Mouse (Mus musculus) stomach, embryonic 14.5 days (tissue): ENCODE results near the gene Cdip1. TPM values are rescaled to one million over a fixed set of nuclear protein-coding genes. Genes with fewer than 3 reads are reported as not detected.
"Not testable (repeated sequence)": the region's sequence is repeated elsewhere in the genome, so short reads cannot be mapped to it uniquely, and the experiment has no call there.

Source experiments
- ATAC-seq: fragments of 200-750 bp; cut with Nextera tagmentation; 2 replicates; pipeline ENCODE4 v1.8.0; 2017; ENCODE audit warnings: low read depth, moderate TSS enrichment; ENCODE audit not compliant: insufficient number of reproducible peaks, insufficient read depth, low FRiP score
- H3K27ac ChIP-seq: fragments of 300-500 bp; sonication (generic); 2 replicates; pipeline ENCODE4 v1.5.1; 2014; ENCODE audit warnings: mild to moderate bottlenecking, low read length, moderate library complexity, mixed read lengths
- H3K27me3 ChIP-seq: fragments of 300-500 bp; sonication (generic); 2 replicates; pipeline ENCODE4 v1.6.1; 2014; ENCODE audit warnings: low read length, control low read depth, mixed read lengths; ENCODE audit not compliant: control insufficient read depth, insufficient read depth
- H3K36me3 ChIP-seq: fragments of 300-500 bp; sonication (generic); 2 replicates; pipeline ENCODE4 v1.6.1; 2014; ENCODE audit warnings: mild to moderate bottlenecking, control low read depth, low read length, moderate library complexity, mixed read lengths; ENCODE audit not compliant: control insufficient read depth, insufficient read depth
- H3K4me1 ChIP-seq: fragments of 300-500 bp; sonication (generic); 2 replicates; pipeline ENCODE4 v1.6.1; 2014; ENCODE audit warnings: low read length, control low read depth, mixed read lengths; ENCODE audit not compliant: control insufficient read depth, insufficient read depth
- H3K4me2 ChIP-seq: fragments of 300-500 bp; sonication (generic); replicated peaks from 2 replicates; pipeline ENCODE4 v1.6.1; 2014; ENCODE audit warnings: low read depth, low read length, control low read depth
- H3K4me3 ChIP-seq: fragments of 300-500 bp; sonication (generic); 2 replicates; pipeline ENCODE4 v1.5.1; 2014; ENCODE audit warnings: low read depth, low read length, control low read depth
- H3K9ac ChIP-seq: fragments of 300-500 bp; sonication (generic); replicated peaks from 2 replicates; pipeline ENCODE4 v1.6.1; 2014; ENCODE audit warnings: low read depth, mild to moderate bottlenecking, control low read depth, low read length, moderate library complexity, mixed read lengths
- H3K9me3 ChIP-seq: fragments of 300-500 bp; sonication (generic); 2 replicates; pipeline ENCODE4 v1.6.1; 2016; ENCODE audit warnings: low read depth, low read length, control low read depth; ENCODE audit not compliant: control insufficient read depth
- WGBS: fragments of 180-500 bp; shearing (Covaris S2); extraction: QIAGEN DNeasy Blood & Tissue Kit; methylation state at CpG from one replicate; pipeline ENCODE4 v1.1.7; 2014; 5-methylcytosine and 5-hydroxymethylcytosine counted together
- polyA plus RNA-seq: library from polyadenylated mRNA; unstranded; fragments of >200 nt; fragmentation: Nextera tagmentation; extraction: Ambion mirVana; gene quantifications from 2 replicates; pipeline ENCODE4 v1.2.1, GENCODE M21; 2014

Cdip1 gene
- polyA plus RNA-seq, 1 experiment from 2014 or later, result 87.0 TPM

DNA sequence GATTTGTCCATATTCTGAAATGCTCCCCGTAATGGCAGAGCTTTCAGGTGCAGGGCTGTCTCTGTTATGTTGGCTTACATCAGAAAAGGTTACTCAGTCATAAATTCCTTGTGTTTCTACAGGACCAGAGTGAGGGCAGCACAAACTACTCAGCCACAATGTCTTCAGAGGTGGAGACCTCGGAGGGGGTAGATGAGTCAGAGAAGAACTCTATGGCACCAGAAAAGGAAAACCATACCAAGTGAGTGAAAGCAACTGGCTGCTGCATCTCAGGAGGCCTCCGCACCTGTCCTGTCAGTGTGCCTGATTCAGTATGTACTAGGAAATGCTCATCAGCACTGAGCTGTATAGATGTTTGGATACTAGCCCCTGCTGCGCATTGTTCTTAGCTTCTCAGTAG, 27.7 kb downstream of the Cdip1 start:
- ATAC-seq, result no peak

DNA sequence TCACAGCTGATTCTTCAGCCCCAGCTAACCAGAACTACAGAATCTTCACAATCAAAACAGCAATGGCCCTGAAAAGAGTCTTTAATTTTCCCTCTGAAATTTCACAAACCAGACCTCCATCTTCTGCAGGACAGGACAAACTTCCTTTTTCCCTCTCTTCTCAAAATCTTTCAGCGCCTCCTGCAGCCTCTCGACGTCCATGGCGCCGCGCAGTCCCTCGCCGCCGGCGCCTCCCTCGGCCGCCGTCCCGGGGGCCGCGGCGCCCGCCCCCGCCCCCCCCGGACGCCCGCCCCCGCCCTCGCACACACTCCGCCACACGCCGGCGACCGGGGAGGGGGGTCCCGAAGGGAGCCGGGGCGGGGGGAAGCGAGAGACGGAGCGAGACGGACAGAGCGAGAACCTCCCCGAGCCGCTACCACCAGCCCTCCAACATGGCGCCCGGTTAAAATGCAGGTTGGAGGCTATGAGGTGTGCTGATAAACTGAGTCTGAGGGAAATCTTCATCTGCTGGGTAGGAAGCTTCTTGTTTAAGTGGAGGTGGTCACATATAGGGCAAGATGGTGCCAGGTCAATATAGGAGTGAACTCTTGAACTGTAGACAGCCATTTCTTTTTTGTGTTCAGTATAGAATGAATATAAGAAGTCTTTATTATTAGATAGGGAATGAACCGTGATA, 33.3 kb downstream of the Cdip1 start:
- ATAC-seq, result peak; percentile 69; the same call in 1 of the 2 replicates
- not testable (repeated sequence) for H3K27me3 ChIP-seq, H3K36me3 ChIP-seq, H3K9me3 ChIP-seq, H3K9ac ChIP-seq, H3K4me1 ChIP-seq
- 7% methylated on average over 32 of the region's 42 CpGs for WGBS
- Histone ChIP-seq H3K27ac (peak overlapping the region; percentile 75), H3K4me3 (peak overlapping the region; percentile 34), H3K4me2 (peak overlapping the region; percentile 29)

More for the DNA sequence above, 27.7 kb downstream of the Cdip1 start:
- H3K4me1 ChIP-seq, result no peaks in the 10 kb centered on the region
- H3K36me3 ChIP-seq, result peaks cover 38% of the 10 kb centered on the region
- no peak overlapping the region for H3K4me3 ChIP-seq
- 89% methylated on average over 4 of the region's 4 CpGs for WGBS
- H3K27me3 ChIP-seq, result no peaks in the 10 kb centered on the region
- H3K9ac ChIP-seq, result no peak overlapping the region
- H3K4me2 ChIP-seq, result no peak overlapping the region
- H3K9me3 ChIP-seq, result no peaks in the 10 kb centered on the region
- H3K27ac ChIP-seq, result no peak overlapping the region

DNA sequence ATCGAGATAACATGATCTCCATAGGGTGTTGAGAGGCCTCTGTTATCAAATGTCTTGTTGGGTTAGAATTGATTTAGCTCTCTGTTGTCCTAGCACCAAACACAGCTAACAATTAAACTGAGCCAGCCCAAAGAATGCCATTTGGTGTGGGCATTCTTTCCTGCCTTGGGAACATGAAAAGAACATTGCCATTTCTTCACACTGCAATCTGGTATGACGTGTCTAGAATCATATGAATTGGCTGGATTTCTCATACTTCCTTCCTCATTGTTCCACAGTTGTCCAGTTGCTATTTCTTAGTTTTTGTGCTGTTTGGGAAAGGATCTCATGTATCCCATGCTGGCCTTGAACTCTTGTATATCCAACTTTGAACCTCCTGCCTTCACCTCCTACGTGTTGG, 36.0 kb downstream of the Cdip1 start:
- Histone ChIP-seq H3K9ac (no peak overlapping the region), H3K36me3 (no peaks in the 10 kb centered on the region), H3K4me2 (no peak overlapping the region), H3K9me3 (no peaks in the 10 kb centered on the region), H3K4me3 (no peak overlapping the region), H3K27me3 (no peaks in the 10 kb centered on the region), H3K27ac (no peak overlapping the region), H3K4me1 (no peaks in the 10 kb centered on the region)
- WGBS, result 78% methylated on average over 3 of the region's 3 CpGs
- no peak for ATAC-seq

DNA sequence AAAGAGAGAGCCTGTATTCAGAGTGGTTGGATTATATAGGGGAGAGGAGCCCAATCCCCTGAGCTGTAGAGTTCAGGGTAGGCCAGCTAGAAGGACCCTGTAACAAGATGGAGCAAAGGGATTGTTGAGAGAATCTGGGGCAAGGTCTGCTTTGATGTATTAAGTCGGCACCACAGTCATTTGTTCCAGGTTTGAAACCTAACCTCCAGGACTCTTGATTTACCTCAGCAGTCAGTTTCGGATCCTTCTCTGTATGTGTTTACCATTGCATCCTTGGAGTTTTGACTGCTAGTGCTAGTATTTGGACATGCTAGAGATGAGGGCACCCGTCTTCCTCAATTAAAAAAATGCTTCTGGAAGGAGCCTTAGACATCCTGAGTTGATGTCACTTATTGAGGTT, 37.9 kb downstream of the Cdip1 start:
- H3K9me3 ChIP-seq, result no peaks in the 10 kb centered on the region
- H3K27ac ChIP-seq, result no peak overlapping the region
- no peak overlapping the region for H3K4me2 ChIP-seq
- no peak overlapping the region for H3K9ac ChIP-seq
- no peak overlapping the region for H3K4me3 ChIP-seq
- no peak for ATAC-seq
- WGBS, result 92% methylated on average over 3 of the region's 3 CpGs
- no peaks in the 10 kb centered on the region for H3K27me3 ChIP-seq
- no peaks in the 10 kb centered on the region for H3K4me1 ChIP-seq
- no peaks in the 10 kb centered on the region for H3K36me3 ChIP-seq

DNA sequence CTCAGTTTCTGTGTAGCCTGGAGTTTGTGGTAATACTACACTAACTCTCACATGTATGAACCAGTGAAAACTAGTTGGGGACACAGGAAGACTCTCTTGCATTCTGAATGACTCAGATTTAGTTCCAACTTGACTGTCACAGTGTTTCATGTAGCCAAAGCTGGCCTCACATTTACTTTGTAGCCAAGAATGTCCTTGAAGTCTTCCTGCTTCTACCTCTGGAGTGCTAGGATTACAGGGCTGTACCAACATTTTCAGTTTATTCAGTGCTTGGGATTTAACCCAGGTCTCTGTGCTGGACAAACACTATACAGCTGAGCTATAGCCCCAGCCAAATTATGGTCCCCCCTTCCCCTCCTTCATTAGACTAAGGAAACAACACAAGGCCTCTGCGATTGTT, 47.9 kb downstream of the Cdip1 start:
- Histone ChIP-seq H3K9me3 (peaks cover 3% of the 10 kb centered on the region; the same call in 1 of the 2 replicates), H3K36me3 (no peaks in the 10 kb centered on the region), H3K4me2 (no peak overlapping the region), H3K27me3 (no peaks in the 10 kb centered on the region), H3K4me1 (no peaks in the 10 kb centered on the region), H3K27ac (no peak overlapping the region), H3K9ac (no peak overlapping the region), H3K4me3 (no peak overlapping the region)
- no peak for ATAC-seq
- WGBS, result 93% methylated on average over 1 of the region's 1 CpGs

DNA sequence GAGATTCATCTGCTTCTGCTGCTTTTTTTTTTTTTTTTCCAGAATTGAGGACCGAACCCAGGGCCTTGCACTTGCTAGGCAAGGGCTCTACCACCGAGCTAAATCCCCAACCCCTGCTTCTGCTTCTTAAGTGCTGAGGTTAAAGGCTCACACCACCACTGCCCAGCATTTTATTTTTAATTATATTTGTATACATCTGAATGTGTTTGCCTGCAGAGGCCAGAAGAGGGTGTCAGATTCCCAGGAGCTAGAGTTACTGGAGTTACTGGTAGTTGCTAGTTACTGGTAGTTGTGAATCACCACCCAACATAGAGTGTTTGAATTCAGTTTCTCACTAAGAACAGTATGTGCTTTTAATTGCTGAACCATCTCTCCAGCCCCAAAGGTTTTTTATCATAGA, 50.1 kb downstream of the Cdip1 start:
- 82% methylated on average over 2 of the region's 2 CpGs for WGBS
- Histone ChIP-seq H3K4me1 (no peaks in the 10 kb centered on the region), H3K9me3 (peaks cover 3% of the 10 kb centered on the region; the same call in 1 of the 2 replicates), H3K9ac (no peak overlapping the region), H3K4me2 (no peak overlapping the region), H3K4me3 (no peak overlapping the region), H3K27ac (no peak overlapping the region), H3K36me3 (no peaks in the 10 kb centered on the region), H3K27me3 (no peaks in the 10 kb centered on the region)
- no peak for ATAC-seq

DNA sequence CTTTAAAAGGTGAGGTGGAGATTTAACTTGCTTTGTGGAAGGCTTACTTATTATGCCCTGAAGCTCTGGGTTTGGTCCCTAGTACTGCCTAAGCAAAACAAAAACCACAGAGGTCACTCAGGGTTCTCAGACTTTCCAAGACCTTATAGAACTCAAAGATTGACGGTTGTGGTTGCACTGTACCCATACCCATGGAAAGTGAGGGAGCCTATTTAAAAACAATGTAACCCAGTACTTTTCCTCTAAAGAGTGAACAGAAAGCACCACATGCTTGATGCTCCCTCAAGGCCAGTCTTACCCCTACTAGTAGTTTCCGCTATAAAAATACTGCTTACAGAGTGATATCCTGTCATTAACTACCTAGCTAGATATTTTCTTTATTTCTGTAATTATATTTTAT, 53.8 kb downstream of the Cdip1 start:
- H3K27me3 ChIP-seq, result no peaks in the 10 kb centered on the region
- no peak for ATAC-seq
- 74% methylated on average over 2 of the region's 2 CpGs for WGBS

DNA sequence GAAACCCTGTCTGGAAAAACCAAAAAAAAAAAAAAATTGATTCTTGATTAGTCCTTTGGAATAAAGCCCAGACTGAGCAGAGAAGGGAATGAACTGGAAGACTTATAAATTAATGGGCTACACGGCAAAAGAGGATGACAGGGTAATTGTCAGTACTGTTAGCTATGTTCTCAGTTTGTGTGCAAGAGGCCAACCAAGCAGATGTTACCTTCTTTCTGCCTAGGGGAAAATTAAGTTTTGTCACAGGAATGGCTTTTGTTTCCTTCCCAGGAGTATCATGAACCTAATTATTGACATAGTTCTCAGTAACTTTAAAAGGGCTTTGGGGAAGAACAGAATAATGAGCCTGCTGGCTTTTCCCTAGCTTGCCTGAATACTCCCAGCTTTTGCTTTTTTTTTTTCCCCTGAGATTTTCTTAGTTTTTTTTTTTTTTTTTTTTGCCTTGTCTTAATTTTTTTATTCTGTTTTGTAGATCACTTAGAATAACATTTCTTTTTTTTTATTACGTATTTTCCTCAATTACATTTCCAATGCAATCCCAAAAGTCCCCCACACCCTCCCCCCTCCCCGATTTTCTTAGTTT, 59.2 kb downstream of the Cdip1 start:
- Histone ChIP-seq H3K9ac (no peak overlapping the region), H3K4me3 (no peak overlapping the region), H3K27ac (no peak overlapping the region), H3K36me3 (no peaks in the 10 kb centered on the region), H3K9me3 (no peaks in the 10 kb centered on the region), H3K4me1 (0 out of 2 replicates have a peak, but pooled peaks cover 5% of the 10 kb centered on the region), H3K27me3 (no peaks in the 10 kb centered on the region), H3K4me2 (no peak overlapping the region)
- ATAC-seq, result no peak
- WGBS, result 72% methylated on average over 3 of the region's 3 CpGs

More for the DNA sequence above, 53.8 kb downstream of the Cdip1 start:
- H3K4me3 ChIP-seq, result no peak overlapping the region
- H3K9ac ChIP-seq, result no peak overlapping the region
- no peak overlapping the region for H3K27ac ChIP-seq
- no peak overlapping the region for H3K4me2 ChIP-seq
- H3K4me1 ChIP-seq, result no peaks in the 10 kb centered on the region
- H3K36me3 ChIP-seq, result no peaks in the 10 kb centered on the region
- no peaks in the 10 kb centered on the region for H3K9me3 ChIP-seq
